Mouse (Mus musculus) right cerebral cortex, postnatal 36 days (tissue): ENCODE results near the gene Mpdz.
A peak's percentile ranks its signal among the peaks of the same experiment; 100 is the strongest.

Experiments
- DNase-seq, 2 experiments: peaks; one replicate each; pipeline ENCODE4 v3.0.0; 2022; ENCODE audit warnings: low spot score in 2 of 2, mixed read lengths in 1 of 2

Mpdz gene

DNA sequence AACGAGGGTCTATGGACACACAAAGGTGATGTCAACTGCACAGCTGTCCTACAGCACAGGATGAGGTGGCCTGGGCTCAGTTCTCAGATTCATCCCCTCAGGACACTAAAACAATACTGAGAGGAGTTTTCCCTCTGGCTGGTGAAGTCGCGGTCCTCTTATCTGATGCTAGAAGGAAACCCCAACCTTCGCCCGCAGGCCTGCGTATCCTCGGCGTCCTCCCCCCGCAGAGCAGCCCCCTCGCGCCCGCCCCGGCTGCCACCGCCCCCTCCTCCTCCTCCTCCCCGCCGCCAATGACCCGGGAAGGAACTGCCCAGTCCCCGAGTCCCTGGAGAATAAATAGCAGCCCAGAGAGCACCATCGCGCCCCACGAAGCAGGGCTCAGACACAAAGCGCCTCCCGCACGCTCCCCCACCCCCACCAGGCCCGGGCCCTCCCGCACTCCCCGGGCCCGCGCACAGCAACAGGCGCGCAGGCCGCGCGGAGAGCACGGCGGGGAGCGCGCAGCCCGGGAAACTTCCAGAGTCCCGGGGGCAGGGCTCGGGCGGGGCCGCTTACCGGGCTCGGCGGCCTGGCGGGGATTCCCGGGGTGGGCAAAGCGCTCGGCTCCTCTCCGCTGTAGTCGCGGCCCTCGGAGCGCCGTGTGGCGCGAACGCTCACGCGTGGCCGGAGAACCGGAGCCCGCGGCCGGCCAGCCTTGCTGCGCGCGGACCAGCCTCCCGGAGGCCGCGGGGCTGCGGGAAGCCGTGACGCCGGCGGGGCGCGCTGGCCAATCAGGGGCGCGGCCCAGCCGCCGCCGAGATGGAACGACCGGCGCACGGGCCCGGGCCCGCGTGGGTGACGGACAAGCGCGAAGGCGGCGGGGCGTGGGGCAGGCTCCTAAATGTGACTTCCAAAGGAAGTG, at the start of gene Mpdz:
TSS of gene Mpdz (minus strand) at position 738 of the 904 bp plus-strand sequence.
- peak; percentile 38 to 43 for DNase-seq

DNA sequence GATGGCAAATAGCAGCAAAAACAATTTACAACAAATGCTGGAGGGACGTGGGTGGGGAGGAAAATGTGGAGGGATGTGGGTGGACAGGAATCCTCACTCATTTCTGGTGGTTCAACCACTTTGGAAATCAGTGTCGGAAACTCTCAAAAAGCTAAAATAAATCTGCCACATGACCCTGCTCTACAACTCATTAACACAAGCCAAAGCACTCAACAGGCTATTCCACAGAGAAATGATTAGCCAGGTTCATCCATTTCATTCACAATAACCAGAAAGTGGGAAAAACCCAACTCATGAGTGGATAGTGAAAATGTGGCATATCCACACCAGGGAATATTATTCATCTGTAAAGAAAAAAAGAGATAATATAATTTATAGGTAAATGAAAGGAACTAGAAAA, 47.9 kb upstream of the Mpdz start:
- no peak for DNase-seq

DNA sequence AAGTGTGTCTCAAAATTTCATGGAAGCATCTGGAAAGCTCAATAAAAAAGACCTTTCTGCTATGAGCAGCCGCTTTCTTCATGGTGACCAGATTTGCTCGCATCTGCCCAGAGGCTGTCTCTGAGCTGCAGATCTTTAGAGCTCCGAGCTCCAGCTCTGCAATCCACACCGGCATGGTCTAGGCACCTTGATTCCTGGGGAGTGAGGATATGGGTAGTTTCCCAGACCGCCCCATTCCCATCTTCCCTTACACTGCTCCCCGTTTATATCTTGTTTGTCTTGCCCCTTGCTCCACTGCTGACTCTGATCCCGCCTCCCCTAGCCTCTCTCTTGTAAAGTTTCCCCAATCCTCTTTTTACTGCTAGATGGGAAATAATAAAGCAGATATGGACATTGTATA, 42.0 kb upstream of the Mpdz start:
- no peak for DNase-seq

DNA sequence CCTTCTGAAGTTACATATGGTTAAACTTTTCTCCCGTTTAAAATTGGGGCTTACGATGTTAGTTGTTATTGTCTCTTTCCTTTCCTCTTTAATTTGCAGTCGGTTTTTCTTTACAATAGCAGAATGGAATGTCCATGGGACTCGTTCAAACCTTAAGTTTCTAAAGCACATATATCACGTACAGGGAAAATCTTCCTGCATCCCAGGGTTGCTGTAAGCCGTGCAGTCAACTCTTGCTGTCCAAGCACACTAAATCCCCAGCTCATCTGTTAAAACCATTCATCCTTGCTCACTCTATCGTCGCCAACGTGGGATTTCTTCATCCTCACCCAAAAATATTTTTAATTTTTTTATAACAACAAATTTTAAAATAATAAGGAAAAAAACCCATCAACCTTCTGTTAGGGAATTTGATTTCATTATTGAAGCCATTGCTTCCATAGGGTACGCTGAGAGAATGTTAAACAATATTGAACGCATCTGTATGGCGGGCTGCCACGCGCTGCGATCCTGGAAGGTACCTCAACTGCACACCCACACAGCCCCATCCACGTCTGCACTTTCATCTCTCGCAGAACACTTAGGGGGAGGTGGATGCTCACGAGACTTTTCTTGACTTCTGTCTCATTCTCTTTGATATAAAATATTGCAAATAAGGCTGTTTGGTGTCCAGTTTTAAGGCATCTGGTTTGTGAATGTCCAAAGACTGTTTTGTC, 41.4 kb upstream of the Mpdz start:
- no peak for DNase-seq

DNA sequence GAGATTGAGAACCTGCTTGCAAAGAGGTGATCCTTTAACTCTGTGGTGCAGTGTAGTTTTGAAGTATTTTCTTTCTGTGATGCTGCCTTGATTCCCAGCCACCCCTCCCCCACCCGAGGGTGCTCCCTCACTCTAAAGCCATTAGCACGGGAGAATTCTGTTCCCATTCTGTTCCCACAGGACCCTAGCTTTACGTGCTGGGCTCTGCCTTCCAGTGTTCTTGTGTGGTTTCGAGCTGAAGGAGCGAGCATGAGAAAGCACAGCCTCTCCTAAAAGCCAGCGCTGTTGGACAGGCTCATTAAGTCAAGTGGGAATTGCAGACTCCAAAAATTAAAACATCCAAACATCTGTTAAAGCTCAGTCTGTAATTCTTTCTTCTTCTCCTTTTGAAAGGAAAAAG, 40.5 kb upstream of the Mpdz start:
- DNase-seq = no peak

DNA sequence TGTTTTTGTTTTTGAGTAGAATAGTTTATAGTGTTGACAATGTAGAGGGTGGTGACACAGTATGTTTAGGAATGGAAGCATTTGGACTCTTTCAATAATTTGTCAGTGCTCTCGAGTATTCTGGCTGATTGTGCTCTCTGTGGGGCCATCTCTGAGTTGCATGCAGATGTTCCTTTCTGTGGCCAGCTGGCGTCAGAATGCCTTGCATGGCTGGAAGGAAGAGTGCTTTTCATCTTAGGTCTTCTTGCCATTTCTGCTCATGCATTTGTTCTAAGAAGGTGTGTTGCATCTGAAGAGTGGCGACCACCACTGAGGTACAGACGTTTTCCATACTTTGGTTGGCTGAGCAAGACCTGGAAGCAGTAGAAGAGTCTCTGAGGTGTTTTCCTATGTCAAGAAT, 24.2 kb upstream of the Mpdz start:
- no peak for DNase-seq

DNA sequence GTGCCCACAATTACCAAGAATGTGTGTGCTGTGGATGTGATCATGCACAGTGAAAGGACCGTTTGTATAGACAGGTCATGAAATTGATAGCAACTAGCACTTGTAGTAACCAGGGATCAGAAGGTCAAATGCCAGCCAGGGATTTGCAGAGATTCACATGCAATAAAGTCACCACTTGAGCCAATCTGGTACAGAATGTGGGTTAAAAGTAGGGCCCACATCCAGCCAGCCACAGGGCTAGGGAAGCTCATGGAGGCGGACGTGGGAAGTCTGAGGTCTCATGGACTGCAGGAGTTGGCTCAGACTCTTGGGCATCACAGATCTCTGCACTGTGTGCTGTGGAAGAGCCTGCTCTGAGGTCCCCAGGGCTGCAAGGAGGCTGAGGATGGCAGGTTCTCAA, 22.6 kb upstream of the Mpdz start:
- DNase-seq = no peak

DNA sequence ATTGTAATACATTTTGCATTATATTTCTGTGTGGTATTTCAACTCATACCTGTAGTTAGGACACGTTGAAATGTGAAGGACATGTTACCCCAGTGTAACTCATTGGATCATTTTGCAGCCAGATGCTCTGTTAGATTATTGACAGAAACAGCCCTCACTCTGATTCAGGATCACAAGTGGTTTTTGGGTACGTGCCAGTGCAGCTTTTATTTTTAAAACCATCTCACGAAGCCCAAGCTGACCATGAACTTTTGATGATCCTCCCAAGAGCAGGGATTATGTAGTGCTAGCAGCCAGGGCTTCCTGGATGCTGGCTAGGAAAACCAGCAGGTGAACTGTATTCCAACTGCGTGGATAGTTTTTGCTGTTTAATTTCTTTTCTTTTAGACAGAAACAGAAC, 19.6 kb upstream of the Mpdz start:
- no peak for DNase-seq

DNA sequence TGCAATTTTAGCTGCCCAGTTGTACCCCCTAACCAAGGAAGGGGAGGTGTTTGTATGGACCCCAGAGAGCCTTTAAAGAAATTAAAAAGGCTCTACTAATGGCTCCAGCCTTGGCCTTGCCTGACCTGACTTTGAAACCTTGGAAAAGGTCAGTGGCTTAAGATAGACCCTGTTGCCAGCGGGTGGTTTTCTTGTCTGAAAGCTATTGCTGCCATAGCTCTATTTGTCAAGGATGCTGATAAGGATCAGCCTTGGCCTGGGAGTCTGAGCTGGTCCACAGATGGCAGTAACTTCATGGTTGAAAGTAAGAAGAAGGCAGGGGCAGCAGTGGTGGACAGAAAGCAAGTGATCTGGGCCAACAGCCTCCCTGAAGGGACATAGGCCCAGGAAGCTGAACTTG, 16.3 kb upstream of the Mpdz start:
- DNase-seq = no peak

DNA sequence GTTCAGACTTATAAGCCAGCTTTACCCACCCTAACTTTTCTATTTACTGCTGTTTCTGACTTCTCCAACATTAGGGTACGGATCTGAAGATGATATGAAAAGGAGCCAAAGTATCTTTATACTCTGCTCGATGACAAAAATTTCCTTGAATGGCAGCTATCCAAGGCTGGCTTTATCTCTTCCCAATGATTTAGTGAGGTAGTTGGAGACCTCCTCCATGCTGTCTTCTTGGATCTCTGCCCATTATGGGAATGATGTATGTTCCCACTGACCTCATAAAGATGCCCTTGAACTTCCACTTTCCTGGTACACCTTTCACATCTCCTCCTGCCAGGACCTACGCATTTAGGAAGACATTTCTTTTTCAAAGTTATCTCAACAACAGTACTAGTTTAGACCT, 11.2 kb upstream of the Mpdz start:
- DNase-seq = no peak

DNA sequence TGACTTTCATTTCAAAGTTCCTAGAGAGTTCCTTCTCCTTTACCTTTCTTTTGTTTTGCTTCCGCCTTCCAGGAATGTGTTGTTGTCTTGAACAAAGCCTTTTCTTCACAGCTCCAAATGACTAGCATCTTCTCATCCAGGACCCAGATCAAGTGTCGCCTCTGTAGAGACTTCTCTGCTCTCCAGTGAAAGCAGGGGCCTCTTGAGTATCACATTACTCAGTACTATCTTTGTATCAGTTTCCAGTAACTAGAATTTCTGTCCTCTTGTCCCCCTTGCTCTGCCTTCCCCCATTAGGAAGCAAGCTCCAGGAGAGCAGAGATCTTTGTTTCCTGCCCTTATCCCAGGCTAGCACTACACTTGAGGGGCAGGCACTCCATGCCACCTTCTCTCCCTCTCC, 9.6 kb upstream of the Mpdz start:
- no peak for DNase-seq

DNA sequence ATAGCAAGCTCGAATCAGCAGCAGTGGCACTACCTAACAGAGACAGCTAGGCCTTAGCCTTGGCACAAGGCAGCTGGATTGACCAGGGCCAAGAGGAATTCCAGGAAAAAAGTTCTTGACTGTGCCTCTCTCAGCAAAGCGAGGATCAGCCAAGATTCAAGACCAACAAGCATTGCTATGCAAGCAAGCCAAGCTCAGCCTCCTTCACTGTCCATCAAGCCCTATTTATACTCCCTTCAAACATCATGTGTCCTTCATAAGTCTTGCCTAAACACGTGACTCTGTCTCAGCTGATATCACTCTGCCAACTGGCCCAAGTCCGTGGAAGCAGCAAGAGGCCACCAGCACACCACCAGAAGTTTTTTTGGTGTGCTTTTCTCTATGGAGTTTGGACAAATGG, 6.8 kb upstream of the Mpdz start:
- DNase-seq = no peak

DNA sequence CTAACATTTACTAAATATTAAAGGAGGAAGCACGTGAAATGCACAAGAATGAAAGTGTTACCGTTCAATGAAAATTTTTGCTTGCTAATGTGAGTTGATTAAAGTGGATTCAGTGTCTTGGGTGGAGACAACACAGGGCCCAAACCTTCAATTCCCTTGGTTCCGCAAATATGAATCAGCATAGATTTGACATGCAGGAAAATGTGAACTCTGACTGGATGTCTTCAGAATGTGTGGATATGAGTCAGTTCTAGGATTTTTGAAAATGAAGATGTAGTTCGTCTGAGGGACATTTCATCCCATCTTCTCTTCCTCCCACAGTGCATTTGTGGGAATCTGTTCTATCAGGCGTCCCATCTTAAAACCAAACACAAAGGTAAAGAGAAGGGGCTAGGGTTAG, 951 bp upstream of the Mpdz start:
- DNase-seq = no peak

DNA sequence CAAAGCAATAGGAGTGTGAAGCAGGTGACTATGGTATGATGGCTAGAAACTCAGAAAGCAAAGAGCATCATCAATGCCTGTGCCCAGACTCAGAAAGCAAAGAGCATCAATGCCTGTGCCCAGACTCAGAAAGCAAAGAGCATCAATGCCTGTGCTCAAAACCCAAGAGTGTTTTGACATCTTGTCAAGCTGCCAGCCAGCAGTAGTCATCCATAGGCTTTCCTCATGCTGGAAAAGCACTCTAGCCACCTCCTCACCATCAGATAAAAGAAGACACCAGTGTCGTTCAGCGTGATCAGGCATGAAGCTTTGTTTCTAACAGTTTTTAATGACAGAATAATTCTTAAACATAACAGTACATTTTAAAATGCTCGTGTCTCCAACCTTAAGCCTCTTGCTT, 8.7 kb downstream of the Mpdz start:
- no peak for DNase-seq

DNA sequence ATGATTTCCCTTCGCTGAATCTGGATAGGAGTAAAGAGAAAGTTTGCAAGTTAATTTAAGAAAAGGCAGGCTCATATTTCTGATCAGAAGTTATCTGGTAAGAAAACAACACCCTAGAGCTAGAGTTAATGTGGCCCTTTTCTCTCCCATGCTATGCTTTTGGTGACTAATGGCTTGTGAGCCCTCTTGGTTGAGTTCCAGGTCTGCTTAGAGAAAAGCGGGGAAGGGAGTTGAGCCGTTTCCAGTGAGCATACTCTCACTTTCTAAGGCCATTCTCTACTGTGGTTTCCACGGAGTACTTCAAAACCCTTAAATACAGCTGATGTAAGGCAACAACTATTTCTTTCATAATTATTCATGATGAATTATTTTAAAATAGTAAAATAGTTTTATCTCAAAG, 11.8 kb downstream of the Mpdz start:
- DNase-seq = no peak

DNA sequence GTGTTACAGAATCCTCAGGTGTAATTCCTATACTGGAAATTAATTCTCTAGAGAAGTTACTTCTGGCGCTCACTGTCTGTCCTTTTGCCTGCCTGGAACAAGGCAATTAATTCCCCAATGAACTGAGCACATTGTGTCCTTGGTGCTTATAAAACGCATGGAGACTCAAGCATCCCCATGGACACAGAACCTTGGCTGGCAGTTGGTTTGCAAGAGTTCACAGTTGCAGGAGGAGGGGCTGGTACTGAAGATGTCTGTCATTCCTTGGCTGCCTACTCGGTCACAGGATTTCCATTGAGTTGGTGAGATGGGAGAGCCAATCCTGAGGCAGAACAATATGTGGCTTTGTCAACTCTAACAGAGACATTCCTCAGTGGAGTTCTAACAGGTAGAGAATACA, 12.5 kb downstream of the Mpdz start:
- no peak for DNase-seq

DNA sequence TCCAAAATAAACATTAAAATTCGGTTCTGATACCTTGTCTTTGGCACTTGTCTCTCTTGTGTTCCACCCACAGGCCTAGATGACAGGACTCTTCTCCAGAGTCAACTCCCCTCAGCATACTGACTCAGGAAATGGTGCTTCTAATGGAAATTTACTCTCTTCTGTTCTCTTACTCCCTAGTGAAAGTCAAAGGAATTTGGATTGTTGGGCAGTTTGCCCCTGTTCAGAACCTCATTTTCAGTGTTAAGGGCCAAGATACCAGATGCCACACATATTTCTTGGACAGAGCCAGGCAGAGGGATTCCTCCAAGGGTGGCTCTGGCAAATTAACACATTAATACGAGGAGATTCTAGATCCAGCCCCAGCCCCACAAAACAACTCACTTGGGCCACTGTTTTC, 12.9 kb downstream of the Mpdz start:
- DNase-seq = no peak

DNA sequence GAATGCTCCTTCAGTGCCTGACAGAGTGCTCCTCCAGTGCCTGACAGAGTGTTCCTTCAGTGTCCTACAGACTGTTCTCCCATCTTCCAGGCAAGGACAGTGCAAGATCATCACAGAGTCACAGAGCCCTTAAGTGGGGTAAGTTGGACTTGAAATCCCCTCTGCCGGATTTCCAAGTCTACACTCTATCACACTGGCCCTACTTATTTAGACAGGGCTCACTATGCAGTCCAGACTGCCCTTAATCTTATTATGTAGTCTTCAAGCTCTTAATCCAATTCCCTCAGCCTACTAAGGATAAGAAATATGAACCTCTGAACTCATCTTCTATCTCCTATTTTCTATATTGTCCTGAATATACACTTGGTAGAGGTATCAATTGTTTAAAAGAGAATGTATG, 19.1 kb downstream of the Mpdz start:
- no peak for DNase-seq

DNA sequence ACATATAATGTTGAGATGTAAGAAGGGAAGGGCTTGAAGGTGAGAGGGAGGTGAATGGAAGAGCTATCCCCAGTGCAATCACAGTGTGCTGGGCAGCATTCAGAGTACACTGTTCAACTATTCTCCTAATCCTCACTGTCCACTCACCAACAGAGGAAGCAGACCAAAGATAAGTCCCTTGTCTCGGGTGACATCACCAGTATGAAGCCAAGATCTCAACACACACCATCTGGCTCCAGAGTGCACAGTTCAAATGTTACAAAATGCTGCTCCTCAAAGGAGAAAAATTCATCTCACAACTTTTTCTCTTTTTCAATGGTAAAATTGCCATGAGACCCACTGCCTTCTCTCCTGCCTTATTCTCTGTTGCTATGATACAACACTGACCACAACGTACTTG, 21.0 kb downstream of the Mpdz start:
- DNase-seq = no peak

DNA sequence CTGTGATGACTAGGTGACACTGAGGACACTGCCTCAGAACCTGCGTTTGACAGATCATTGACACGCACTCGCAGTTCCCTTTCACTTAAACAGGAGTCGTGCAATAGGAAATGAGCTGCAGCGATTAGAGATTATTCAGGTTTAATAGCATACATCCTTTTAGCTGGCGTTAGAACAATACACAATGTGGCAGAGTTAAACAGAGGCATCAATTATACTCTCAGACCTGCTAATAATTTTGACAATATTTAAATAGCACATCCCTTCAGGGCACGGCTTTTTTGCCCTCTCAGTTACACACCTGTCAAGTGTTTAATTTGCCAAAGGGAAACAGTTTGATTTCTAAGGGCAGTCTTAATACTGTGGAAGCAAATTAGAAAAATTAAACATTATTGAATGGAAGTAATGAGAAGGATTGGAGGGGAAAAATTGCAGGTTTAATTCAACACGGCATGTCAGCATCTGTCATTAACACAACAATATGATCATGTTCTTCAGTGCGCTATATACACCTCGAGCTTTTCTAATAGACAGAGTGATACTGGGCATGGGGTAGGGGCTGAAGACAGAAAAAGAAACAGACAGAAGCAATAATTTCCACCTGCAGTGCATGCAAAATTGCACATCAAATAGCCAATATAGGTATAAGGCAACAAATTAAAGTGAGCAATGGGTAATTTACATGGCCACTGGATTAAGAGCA, 27.1 kb downstream of the Mpdz start:
- no peak for DNase-seq

DNA sequence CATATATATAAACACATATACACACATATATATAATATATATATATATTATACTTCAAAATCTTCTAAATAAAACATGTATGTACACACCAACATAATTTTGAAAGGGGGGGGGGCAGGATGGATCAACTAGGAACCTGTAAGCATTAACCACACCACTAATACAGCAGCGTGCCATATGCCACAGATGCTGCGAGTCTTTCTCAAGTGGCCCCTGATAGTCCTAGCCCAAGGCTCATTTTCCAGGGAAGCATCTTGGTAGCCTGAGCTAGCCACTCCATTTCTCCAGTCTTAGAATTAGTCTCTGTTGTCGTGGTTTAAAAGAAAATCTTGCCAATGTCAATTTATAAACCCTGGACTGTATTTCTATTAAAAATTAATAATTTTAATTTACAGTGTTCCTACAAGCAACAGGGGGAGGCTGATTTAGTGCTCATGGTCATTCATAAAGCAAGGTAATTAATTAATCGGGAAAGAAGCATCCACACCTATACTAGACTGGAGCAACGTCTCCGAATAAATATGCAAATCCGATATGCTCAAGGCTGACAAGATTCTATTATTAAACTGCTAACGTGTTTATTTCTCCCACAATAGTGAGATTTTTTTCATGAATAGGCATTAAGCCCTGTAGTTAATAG, 27.8 kb downstream of the Mpdz start:
- DNase-seq = no peak

DNA sequence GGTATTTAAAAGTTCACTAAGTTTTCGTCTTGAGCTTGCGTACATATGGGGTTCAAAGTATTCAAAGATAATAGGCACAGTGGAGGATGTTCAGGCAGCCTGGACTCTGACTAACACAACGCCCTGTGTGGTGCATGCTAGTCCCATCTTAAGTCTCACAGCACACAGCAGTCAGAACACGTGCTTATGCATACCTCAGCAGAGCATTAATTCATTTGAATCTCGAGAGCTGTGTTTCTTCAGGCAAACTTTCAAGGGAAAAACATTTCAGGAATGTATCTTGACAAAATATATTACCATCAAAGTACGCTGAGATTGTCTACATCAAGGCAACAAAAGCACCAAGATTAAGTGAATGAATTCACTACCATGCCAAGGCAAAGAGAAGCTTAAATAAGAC, 45.7 kb downstream of the Mpdz start:
- DNase-seq = no peak
